Mouse (Mus musculus) embryonic fibroblast, embryonic 13.5 days (primary cell): ENCODE measurements around the gene Insig1. TPM values are rescaled to one million over a fixed set of nuclear protein-coding genes. Genes with fewer than 3 reads are reported as not detected.
A peak's percentile ranks its signal among the peaks of the same experiment; 100 is the strongest.

Experiments used
- H3K27ac ChIP-seq: 2 replicates; pipeline ENCODE4 v1.5.1; 2012; ENCODE audit warnings: low read length, control low read depth, inconsistent platforms; ENCODE audit not compliant: insufficient read depth
- H3K4me1 ChIP-seq: 2 replicates; pipeline ENCODE4 v1.6.1; 2011; ENCODE audit warnings: low read length; ENCODE audit not compliant: control insufficient read depth, insufficient read depth
- H3K4me3 ChIP-seq: 2 replicates; pipeline ENCODE4 v1.5.1; 2011; ENCODE audit warnings: mild to moderate bottlenecking, control low read depth, low read length; ENCODE audit not compliant: insufficient read depth
- CTCF ChIP-seq: IDR thresholded peaks from 2 replicates; pipeline ENCODE4 v1.5.1; 2011; ENCODE audit warnings: mild to moderate bottlenecking, control low read depth, low read length, moderate library complexity, borderline replicate concordance; ENCODE audit not compliant: insufficient read depth
- POLR2A ChIP-seq: IDR thresholded peaks from 2 replicates; pipeline ENCODE4 v1.6.1; 2011; ENCODE audit warnings: low read depth, mild to moderate bottlenecking, control low read depth, low read length, moderate library complexity
- polyA plus RNA-seq: library from polyadenylated mRNA; stranded (reverse); fragments of >200 nt; gene quantifications from 2 replicates; pipeline ENCODE4 v1.2.4, GENCODE M21; 2011; ENCODE audit warnings: low read depth; ENCODE audit not compliant: missing spikeins, insufficient read length

The Insig1 gene
- polyA plus RNA-seq, 1 experiment: 53.7 TPM

DNA sequence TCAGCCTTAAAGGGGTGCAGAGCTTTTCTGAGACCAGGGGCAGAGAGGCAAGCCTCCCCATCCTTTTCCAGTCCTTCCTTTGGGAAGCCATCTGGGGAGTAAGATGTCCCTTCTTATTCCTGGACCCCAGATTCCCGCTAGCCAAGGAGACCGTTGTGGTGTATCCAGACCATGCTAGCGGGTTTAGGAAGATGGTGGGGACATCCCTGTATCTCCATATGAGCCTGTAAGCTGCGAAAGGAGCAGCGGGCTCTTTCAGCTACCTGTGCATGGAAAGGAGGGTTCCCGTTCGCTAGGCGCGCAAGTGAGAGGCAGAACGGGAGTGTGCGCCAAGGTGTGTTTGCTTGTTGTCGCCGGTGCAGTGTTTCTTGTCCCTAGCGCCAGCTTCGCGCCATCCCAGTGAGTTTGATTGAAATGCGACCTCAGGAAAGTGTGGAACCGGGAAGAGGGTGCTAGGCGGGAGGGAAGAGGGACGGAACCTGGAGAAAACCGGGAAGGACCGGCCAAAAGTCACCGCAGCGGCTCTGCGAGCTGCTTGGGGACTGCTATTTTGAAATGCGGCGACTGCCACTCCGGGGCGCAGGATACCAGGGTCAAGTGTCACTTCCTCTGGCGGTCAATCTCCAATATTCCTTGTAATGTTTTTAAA, 46.8 kb downstream of the Insig1 start:
- H3K4me1 ChIP-seq: no peaks in the 10 kb centered on the region; the same call in 1 of the 2 replicates
- H3K27ac ChIP-seq: no peak overlapping the region
- H3K4me3 ChIP-seq: no peak overlapping the region; the same call in 1 of the 2 replicates
- TF ChIP-seq POLR2A: no peak
- no peak for TF ChIP-seq CTCF

DNA sequence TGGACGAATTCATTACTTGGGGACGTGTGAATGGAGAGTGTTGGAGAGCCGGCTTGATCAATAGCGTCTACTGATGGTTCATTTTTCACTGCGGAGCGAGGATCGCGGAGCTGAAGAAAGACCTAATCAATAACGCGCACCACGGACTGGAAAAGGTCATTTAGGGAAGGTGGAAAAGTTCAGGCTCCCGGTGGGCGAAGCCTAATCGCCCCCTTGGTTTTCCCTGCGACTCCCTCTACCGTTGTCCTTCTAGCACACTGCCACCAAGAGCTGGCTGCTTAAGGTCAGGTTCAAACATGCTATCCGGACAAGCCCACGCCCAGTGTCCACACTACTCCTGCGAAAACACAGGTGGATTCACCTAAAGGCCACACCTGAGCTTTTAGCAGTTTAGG, 47.4 kb downstream of the Insig1 start:
- TF ChIP-seq POLR2A (no peak), CTCF (no peak)
- H3K4me1 ChIP-seq: no peaks in the 10 kb centered on the region; the same call in 1 of the 2 replicates
- H3K27ac ChIP-seq: no peak overlapping the region
- H3K4me3 ChIP-seq: no peak overlapping the region

DNA sequence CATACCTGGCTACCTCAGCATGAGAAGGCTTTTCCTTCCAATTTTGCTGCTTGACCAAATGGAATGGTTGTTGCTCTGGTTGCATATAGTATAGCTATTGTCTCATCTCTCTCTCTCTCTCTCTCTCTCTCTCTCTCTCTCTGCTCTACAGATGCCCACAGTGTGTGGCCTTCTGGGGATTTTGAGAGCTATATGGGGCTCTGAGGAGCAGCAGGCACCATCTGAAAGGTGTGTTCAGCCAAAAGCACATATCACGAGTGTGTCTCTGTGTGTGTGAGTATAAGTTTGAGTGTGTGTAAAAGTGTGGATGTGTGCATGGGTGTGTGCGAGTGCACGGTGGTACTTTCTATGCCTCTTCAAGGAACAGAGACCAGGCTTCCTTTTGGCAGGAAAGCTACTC, 48.4 kb downstream of the Insig1 start:
- TF ChIP-seq POLR2A (no peak), CTCF (no peak)
- H3K27ac ChIP-seq: no peak overlapping the region
- H3K4me1 ChIP-seq: no peaks in the 10 kb centered on the region; the same call in 1 of the 2 replicates
- H3K4me3 ChIP-seq: no peak overlapping the region

DNA sequence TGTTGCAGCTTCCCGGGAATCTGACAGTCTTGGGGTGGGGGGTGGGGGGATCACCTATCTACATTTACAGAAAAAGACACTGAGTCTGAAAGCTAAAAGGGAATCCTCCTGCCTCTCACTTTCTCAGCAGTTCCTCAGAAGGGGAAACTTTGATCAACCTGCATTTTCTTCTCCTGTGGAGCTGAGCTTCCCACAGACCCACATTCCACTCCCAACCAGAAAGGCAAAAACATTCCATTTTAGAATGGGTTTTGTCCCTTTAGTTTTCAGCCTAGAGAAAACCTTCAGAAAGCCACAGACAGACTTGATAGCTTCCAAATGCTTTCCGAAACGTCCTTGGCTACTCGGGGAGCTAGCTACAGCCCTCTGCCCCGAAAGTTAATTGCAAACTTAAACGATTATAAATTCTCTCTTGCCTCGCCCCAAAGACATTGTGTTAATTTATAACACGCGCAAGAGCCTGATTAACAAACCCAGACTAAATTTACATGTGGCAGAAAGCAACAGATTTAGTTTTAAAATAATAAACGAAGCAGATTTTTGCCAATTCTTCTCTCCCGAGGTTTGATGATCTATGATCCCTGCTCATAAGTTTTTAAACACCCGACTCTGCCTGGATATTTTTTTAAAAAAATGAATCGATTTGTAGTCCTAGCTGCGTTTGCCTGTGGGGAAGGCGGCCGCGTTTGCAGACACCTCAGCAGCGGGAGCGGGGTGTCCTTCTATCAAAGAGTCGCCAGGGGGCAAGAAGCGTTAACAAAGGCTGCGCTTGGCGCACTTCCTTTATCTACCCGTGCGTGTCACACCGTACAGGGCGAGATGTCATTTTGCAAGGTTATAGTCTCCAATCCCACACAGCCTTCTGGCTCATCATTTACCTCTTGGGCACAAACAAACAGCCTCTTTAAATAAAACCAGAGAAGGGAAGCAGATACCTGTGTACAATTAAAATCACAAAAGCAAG, 51.6 kb downstream of the Insig1 start:
- Histone ChIP-seq H3K27ac (no peak overlapping the region), H3K4me3 (no peak overlapping the region), H3K4me1 (no peaks in the 10 kb centered on the region)
- TF ChIP-seq POLR2A: no peak
- TF ChIP-seq CTCF: peak; percentile 37; the same call in 1 of the 2 replicates

DNA sequence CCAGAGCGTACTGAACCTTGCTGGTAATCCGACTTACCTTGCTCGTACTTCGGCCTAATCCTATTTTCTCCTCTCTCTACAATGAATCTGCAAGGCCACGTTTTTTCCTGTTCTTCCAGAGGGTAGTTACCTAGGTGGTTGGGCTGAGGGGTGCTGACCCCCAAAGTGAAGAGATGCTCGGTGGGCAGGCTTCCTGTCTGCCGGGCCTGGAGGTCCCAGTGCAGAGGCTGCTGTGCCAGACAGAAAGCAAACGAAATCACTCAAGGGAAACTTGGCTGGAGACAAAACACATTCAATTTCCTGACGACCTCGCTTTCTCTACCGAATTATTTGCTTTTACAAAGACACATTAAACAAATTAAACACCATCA, 52.3 kb downstream of the Insig1 start:
- H3K27ac ChIP-seq: no peak overlapping the region
- no peaks in the 10 kb centered on the region for H3K4me1 ChIP-seq
- no peak overlapping the region for H3K4me3 ChIP-seq
- TF ChIP-seq CTCF (no peak), POLR2A (no peak)

DNA sequence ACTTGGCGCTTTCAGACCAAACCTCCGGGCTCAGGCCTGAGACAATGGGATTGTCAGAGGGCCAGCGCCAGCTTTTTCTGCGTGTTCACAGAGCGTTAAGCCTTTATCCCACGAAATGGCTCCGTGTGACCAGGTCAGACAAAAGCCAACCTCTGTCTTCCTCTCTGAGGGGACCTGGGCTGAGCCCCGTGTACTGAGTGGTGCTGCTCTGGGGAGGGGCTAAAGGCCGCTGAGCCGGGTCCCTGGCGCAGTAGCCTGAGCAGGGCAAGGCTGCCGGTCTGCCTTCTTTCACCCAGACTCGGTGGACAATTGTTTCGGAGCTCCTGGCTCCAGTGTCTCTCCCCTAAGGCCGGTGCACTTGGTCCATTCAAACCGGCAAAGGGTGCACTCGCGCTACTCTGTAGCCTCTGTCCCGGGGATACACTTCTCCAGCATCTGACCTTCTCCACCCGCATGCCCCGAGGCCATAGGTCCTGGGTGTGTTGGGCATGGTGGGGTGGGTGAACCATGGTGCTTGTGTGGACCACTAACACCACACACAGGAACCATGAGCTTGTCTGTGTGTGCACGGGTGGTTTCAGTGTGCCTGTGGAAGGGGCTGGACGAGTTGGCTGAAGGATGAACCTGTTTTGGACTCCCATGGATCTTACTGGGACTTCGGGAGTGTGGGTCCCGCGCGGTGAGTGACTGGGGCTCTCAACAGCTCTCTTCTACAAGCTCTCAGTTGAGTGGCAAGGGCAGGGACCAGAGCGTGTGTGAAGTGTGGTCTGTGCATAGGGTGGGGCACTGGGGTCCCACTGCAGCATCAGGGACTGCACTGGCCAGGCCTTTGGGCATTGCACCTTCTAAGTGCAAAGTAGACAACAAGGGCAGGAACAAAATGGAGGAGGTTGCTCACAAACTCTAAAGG, 53.4 kb downstream of the Insig1 start:
- H3K4me3 ChIP-seq: no peak overlapping the region

More for the DNA sequence above, 53.4 kb downstream of the Insig1 start:
- TF ChIP-seq POLR2A (no peak), CTCF (no peak)
- Histone ChIP-seq H3K27ac (no peak overlapping the region), H3K4me1 (no peaks in the 10 kb centered on the region)

Other genes starting within 250 kb of the Insig1 start
- not detected in 2 replicates for gene Htr5a, start 229.2 kb upstream of the Insig1 start, polyA plus RNA-seq
- gene En2, start 94.3 kb downstream of the Insig1 start, polyA plus RNA-seq: not detected in 2 replicates
- gene Cnpy1, start 174.4 kb downstream of the Insig1 start, polyA plus RNA-seq: not detected in 2 replicates
- gene Rbm33, start 245.8 kb downstream of the Insig1 start, polyA plus RNA-seq: 24.2 and 26.4 TPM in 2 replicates